Mouse (Mus musculus): ENCODE results near the gene Ppp2r3d. TPM values are rescaled to one million over a fixed set of nuclear protein-coding genes. Genes with fewer than 3 reads are reported as not detected.
"Not testable (repeated sequence)": the region's sequence is repeated elsewhere in the genome, so short reads cannot be mapped to it uniquely, and the experiment has no call there.

Gene Ppp2r3d
- polyA plus RNA-seq (2012; rRNA removed), result 314 and 336 TPM in 2 replicates

DNA sequence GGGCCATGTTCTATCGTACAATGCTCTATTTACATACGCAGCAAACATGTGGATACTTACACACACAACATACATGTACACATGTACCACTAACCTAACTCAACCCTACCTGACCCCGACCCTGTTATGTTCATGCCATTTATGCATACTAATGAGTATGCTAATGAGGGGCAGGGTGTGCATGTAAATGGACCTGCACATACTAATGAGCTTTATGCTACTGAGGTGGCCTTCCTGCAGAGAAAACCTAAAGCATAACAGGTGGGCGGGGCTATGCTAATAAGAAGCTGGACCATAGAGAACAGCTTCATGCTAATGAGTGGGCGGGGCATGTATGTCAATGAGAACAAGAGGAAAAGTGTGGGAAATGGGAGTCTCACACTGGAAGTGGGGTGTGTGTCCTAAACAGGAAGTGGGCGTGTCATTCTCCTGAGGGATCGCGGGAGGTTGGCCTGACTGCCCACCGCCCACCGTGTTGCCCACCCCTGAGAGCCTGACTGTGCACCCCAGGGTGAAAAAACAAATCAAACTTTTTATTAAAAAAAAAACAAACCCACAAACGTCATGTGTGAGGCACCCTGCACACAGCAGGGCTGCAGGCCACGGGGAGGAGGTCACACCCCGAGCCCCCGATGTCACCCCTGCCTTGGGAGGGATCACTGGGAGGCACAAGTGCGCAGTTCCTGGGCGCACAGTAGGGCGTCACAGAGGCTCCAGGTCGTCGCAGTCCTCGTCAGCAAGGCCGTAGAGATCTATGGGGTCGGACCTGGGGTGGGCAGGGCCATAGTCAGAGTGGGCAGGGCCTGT is at the start of gene Ppp2r3d:
TSS of gene Ppp2r3d (minus strand) at position 803 of the 807 bp plus-strand sequence.
- TF ChIP-seq POLR2A (IDR thresholded peaks at IDR 0.05; ENCODE audit: borderline replicate concordance, extremely low read depth, insufficient read depth, insufficient read length, poor library complexity, severe bottlenecking) (no peak), CTCF (IDR thresholded peaks at IDR 0.05; ENCODE audit: borderline replicate concordance, extremely low read depth, insufficient read depth, insufficient read length) (no peak)
- no peak for DNase-seq (ENCODE audit: low read depth)

DNA sequence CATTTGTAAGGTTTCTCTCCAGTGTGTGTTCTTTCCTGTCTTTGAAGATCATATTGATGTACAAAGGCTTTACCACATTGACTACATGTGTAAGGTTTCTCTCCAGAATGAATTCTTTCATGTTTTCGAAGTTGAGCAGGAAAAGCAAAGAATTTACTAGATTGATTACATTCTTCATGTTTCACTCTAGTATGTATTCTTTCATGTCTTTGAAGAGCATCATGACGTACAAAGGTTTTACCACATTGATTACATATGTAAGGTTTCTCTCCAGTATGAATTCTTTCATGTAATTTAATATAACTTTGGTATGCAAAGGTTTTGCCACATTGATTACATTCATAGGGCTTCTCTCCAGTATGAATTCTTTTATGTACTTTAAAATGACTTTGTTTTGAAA is 17.0 kb upstream of the Ppp2r3d start, which contains the start of gene Gm21836:
TSS of gene Gm21836 (minus strand) at position 101 of the 400 bp plus-strand sequence.
- DNase-seq (ENCODE audit: low read depth), result not testable (repeated sequence)

DNA sequence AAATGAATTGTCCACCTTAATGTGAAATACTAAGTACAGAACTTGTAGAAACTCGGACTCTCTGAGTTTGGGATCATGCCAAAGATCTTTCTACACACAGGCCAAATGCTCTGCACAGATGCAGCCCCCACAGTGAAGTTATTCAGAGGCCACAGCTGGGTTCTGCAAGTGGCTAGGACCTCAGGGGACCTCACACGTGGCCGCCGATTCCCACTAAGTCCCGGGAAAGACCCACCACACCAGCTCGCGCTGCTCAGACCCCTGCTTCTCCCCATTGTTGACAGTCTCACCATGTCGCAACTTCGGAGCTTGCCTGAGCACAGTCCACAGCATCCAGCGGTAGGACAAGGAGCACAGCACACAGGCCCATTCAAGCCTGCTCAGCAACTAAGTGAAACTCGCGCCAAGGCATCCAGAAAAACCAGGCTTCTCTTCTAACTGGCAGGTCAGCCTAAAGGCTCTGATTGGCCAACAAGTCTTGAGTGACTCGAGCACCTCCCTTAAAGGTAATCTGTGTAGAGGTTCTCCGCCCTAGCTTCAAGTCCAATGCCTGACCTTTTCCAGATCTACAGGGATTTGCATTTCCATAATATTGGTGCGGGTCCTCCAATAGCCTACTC is 3.8 kb upstream of the Ppp2r3d start:
- DNase-seq (ENCODE audit: low read depth), result not testable (repeated sequence)

DNA sequence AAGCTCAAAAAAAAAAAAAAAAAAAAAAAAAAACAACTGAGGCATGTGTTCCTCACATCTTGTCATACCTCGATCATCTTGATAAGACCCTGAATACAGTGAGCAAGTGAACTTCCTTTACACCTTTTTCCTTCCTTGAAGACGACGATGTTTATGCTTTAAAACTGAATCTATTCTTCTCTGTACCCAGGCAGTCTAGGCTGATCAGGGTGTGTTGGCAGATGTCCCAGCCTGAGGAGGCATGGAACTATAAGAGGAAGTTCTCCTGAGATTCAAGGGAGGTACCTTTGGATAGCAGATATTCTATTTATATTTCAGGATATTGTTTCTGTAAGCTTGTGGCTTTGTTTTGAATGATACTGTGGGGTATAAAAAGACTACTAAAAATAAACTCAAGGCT is 1.4 kb upstream of the Ppp2r3d start:
- TF ChIP-seq POLR2A (IDR thresholded peaks at IDR 0.05; ENCODE audit: borderline replicate concordance, extremely low read depth, insufficient read depth, insufficient read length, poor library complexity, severe bottlenecking), result no peak
- TF ChIP-seq CTCF (IDR thresholded peaks at IDR 0.05; ENCODE audit: borderline replicate concordance, extremely low read depth, insufficient read depth, insufficient read length), result no peak
- no peak for DNase-seq (ENCODE audit: low read depth)

DNA sequence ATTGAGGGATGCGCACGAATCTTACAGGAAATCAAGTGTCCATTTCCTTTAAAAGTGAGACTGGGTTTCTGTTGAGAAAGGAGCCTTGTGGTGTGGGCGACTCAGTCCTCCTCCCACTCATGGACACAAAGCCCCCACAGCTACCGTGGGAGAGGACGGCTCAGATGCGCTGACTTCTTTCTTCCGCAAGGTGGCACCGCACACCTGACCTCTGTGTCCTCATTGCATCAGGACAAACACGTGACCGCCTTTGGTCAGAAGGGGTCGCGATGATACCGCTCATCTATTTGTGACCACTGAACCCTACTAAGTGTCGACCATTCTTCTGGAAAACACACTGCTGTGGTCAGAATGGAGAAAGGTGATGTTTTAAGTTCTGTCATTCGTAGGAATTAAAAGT is 1.0 kb downstream of the Ppp2r3d start:
- TF ChIP-seq POLR2A (IDR thresholded peaks at IDR 0.05; ENCODE audit: borderline replicate concordance, extremely low read depth, insufficient read depth, insufficient read length, poor library complexity, severe bottlenecking), result no peak
- no peak for TF ChIP-seq CTCF (IDR thresholded peaks at IDR 0.05; ENCODE audit: borderline replicate concordance, extremely low read depth, insufficient read depth, insufficient read length)
- no peak for DNase-seq (ENCODE audit: low read depth)

DNA sequence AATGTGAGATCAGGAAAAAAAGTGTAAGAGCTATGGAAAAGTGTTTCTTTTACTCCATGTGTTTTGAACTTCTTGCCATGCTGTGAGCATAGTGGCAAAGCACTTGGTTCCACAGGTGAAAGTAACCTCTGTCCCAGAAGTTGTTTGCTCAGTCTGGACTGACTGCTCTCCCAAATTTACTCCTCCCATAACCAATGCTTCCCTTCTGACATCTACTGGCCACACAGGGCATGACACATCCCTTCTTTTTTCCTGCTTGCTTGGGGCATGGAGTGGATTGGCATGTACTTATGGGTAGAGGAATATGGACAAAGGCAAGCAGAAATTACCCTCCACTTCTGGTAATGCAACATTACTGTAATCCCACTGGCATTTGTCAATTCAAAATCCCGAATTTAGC is 20.1 kb downstream of the Ppp2r3d start:
- no peak for TF ChIP-seq POLR2A (IDR thresholded peaks at IDR 0.05; ENCODE audit: borderline replicate concordance, extremely low read depth, insufficient read depth, insufficient read length, poor library complexity, severe bottlenecking)
- TF ChIP-seq CTCF (IDR thresholded peaks at IDR 0.05; ENCODE audit: borderline replicate concordance, extremely low read depth, insufficient read depth, insufficient read length), result peak; percentile 57; the same call in 1 of the 2 replicates
- DNase-seq (ENCODE audit: low read depth), result peak; percentile 8

DNA sequence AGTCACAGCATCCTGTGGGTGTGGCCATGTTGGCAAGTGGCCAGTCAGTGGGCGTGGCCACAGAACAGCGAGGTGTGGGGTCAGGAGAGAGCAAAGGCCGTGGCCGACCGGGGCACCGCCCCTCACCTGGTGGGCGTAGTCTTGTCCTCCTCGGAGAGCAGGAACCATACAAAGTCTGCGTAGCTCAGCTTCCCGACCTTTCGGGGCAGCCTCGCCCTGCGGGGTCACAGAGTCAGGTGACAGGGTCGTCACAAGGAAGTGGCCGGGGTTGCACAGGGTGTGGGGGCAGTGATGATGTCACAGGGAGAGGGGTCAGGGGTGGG is 34.2 kb downstream of the Ppp2r3d start:
- TF ChIP-seq POLR2A (IDR thresholded peaks at IDR 0.05; ENCODE audit: borderline replicate concordance, extremely low read depth, insufficient read depth, insufficient read length, poor library complexity, severe bottlenecking), result no peak
- TF ChIP-seq CTCF (IDR thresholded peaks at IDR 0.05; ENCODE audit: borderline replicate concordance, extremely low read depth, insufficient read depth, insufficient read length), result no peak
- peak; percentile 6 for DNase-seq (ENCODE audit: low read depth)

DNA sequence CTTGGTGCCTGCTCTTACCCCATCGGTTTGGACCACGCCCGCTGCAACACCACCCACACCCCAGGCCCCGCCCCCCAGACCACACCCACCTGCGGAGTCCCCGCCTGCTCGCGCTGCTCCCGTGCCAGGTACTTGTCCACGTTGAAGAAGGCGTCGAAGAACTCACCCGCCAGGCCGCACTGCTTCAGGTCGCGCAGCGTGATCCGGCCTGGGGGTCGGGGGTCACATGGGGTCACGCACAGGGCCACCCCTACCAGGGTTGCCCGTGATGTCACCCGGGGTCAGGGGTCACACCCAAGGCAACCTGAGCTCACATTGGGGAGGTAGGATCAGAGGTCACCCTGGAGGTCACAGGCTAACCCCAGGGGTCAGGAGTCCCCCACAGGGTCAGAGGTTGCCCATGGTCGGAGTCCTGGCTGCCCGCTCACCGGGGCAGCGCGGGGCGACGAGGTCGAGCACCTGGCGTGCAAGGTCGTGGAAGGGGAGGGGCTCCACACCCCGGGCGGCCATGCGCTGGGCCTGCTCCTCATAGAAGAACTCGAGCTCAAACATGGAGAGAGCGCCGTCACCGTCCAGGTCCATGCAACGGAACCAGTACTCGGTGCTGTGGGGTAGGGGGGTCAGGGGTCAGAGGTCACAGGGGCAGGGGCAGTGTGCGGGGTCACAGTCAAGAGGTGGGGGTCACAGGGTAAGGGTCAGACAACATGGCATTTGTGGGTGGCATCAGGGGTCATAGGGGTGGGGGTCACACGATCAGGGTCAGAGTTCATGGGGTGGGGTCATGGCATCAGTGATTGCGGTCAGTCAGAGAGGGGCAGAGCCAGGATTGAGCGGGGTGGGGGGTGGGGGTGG is 34.8 kb downstream of the Ppp2r3d start:
- peak; percentile 25 for DNase-seq (ENCODE audit: low read depth)
- no peak for TF ChIP-seq CTCF (IDR thresholded peaks at IDR 0.05; ENCODE audit: borderline replicate concordance, extremely low read depth, insufficient read depth, insufficient read length)
- TF ChIP-seq POLR2A (IDR thresholded peaks at IDR 0.05; ENCODE audit: borderline replicate concordance, extremely low read depth, insufficient read depth, insufficient read length, poor library complexity, severe bottlenecking), result no peak

DNA sequence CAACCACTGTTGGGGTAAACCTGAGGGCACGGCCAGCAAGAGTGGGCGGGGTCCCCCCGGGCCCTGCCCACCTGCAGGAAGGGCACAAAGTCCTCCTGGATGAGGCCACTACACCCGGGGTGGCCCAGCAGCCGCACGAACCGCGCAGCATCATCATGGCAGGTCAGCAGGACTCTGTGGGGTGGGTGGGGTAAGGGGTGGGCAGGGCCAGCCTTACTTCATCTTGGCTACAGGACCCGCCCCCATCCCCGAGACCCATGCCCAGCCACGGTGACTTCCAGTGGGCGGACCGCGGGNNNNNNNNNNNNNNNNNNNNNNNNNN is 36.0 kb downstream of the Ppp2r3d start:
- peak; percentile 9 for DNase-seq (ENCODE audit: low read depth)
- TF ChIP-seq CTCF (IDR thresholded peaks at IDR 0.05; ENCODE audit: borderline replicate concordance, extremely low read depth, insufficient read depth, insufficient read length), result no peak
- TF ChIP-seq POLR2A (IDR thresholded peaks at IDR 0.05; ENCODE audit: borderline replicate concordance, extremely low read depth, insufficient read depth, insufficient read length, poor library complexity, severe bottlenecking), result no peak

DNA sequence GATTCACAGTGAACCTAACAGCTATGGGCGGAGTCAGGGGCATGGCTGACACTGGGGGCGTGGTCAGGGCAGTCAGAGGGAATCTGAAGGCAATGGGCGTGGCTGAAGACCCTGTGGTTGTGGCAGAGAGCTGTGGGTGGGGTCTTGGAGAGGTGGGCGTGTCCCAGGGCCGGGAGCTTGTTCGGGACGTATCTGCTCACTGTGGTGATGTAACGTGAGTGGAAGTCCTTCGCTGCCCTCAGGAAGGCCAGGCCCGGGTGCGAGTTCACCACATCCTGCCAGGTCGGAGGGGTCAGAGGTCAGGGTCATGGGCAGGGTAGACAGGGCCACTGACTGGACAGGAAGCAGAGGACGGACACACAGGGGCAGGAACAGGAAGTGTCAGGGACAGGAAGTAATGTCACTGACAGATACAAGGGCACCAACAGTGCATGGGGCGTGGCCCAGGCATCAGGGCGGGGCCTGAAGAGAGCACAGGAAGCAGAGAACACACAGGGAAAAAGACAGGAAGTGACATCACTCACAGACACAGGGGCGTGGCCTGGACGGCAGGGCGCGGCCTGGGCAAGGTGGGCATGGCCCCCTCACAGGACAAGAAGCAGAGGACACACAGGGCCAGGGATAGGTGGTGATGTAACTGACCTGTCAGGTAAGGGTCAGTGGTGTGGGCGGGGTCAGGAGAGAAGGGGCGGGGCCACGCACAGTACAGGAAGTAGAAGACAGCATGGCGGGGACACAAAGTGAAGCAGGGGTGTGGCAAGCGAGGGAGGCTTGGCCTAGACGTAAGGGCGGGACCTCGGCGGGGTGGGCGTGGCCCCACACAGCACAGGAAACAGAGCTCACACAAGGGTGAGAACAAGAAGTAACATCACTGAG is 36.6 kb downstream of the Ppp2r3d start:
- peak; percentile 13 for DNase-seq (ENCODE audit: low read depth)
- TF ChIP-seq POLR2A (IDR thresholded peaks at IDR 0.05; ENCODE audit: borderline replicate concordance, extremely low read depth, insufficient read depth, insufficient read length, poor library complexity, severe bottlenecking) (no peak), CTCF (IDR thresholded peaks at IDR 0.05; ENCODE audit: borderline replicate concordance, extremely low read depth, insufficient read depth, insufficient read length) (no peak)

DNA sequence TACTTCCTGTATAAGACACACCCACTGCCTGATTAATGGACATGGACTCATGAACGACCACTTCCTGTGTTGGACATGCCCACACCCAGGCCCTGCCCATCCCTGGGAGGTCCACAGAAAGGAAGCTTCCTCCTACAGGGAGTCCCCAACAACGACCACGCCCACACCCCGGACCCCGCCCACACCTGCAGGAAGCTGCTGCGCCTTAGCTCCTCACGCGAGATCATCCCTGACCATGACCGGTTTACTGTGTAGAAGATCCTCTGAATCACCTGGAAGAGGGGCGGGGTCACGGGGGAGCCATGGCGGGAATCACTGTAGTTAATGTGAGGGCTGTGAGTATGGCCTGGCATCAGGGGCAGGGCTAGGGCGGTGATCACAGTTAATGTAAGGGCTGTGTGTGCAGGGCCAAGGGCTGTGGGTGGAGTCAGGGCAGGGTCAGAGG is 37.3 kb downstream of the Ppp2r3d start:
- TF ChIP-seq CTCF (IDR thresholded peaks at IDR 0.05; ENCODE audit: borderline replicate concordance, extremely low read depth, insufficient read depth, insufficient read length) (no peak), POLR2A (IDR thresholded peaks at IDR 0.05; ENCODE audit: borderline replicate concordance, extremely low read depth, insufficient read depth, insufficient read length, poor library complexity, severe bottlenecking) (no peak)
- DNase-seq (ENCODE audit: low read depth), result peak; percentile 2
